Mouse (Mus musculus) spleen, adult 2 months (tissue): ENCODE data around the gene Usp30.

ENCODE experiments used
- CTCF ChIP-seq: fragments of 200-500 bp; IDR thresholded peaks from 2 replicates; pipeline ENCODE4 v1.5.1; 2011; ENCODE audit warnings: mild to moderate bottlenecking, inconsistent platforms; ENCODE audit not compliant: insufficient read depth, insufficient read length, insufficient replicate concordance; ENCODE audit errors: extremely low read depth
- POLR2A ChIP-seq: fragments of 200-500 bp; IDR thresholded peaks from 2 replicates; pipeline ENCODE4 v1.6.1; 2011; ENCODE audit warnings: low read depth, low read length, inconsistent platforms

DNA sequence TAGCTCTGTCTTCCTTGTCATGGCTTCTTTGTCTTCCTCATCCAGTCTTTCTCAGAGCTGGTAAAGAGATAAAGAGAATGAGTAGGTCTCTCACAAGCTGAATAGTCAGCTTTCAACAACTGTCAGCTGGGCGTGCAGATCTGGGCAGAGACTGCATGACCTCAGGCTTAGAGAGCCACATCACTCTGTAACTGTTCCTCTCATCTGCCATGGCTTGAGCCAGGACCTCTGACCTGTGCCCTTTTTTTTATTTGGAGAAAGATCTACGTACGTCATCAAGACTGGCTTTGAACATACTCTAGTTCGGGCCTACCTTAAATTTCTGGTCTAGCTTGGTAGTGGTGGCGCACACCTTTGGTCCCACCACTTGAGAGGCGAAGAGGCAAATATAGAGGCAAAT lies 67.6 kb downstream of the Usp30 start:
- TF ChIP-seq CTCF (no peak), POLR2A (no peak)
